Mouse (Mus musculus) olfactory bulb, adult 2 months (tissue): ENCODE data around the gene Usp16.

Experiments
- CTCF ChIP-seq: fragments of 200-500 bp; IDR thresholded peaks from 2 replicates; pipeline ENCODE4 v1.5.1; 2012; ENCODE audit warnings: low read depth, mild to moderate bottlenecking, low read length, moderate library complexity; ENCODE audit not compliant: insufficient read depth
- POLR2A ChIP-seq: fragments of 200-500 bp; IDR thresholded peaks from 2 replicates; pipeline ENCODE4 v1.6.1; 2012; ENCODE audit warnings: mild to moderate bottlenecking, low read depth, low read length, moderate library complexity; ENCODE audit not compliant: insufficient read depth

GRCm38 (mm10) chr16:87486739-87487138, 32.2 kb downstream of the Usp16 start:
- TF ChIP-seq CTCF (no peak), POLR2A (no peak)
